Comparison of ENCODE assay signal across 20 mouse cellular contexts in the genomic region with DNA sequence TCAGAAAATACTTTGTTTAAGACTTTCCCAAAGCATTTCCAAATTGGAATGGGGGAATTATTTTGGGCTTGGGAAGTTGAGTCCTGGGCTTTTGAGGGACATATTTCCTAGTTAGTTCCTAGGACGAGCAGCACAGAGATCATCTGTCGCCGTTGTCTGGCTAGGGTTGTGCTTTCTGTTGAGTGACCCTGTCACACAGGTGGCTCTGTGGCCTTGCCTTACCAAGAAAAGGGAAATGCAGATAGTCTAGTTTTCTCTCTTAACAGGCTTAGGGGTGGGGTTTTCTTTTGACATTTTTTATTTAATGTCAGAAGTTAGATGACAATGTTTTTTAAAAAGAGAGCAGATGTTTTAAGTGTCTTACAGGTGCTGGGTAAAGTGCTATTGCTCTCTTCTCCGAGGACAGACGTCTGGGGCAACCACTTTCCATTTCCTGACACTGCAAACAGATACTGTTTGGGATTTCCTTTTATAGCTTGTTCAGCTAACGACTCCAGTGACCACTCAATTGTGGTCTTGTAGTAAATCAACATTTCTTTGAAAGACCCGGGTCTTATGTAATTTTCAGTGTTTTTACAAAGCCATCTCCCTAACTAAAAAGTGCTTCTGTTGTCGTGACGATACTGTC.
A peak's percentile ranks its signal among the peaks of the same experiment; 100 is the strongest.
DNase-seq lines count a peak whose midpoint lies in the region; ATAC-seq and TF ChIP-seq lines count a peak whose summit lies in the region.
"Had no signal": no experiment of that assay in that cellular context is flagged by ENCODE, and none has a peak within 500 bp of the region (broad histone marks: within the 10 kb centered on the region; RNA-seq: fewer than 3 reads in every experiment).

No protein-coding gene starts in this region.

- no peaks in the 10 kb centered on the region for H3K36me3 ChIP-seq in liver, postnatal 0 days (replicated peaks; ENCODE audit: insufficient read depth, low read length)
- H3K36me3 ChIP-seq in liver, embryonic 12.5 days, result no peaks in the 10 kb centered on the region
- no peaks in the 10 kb centered on the region for H3K36me3 ChIP-seq in thymus, adult 2 months (ENCODE audit: control insufficient read depth, insufficient read depth, low read length)
- H3K36me3 ChIP-seq: embryonic facial prominence, embryonic 13.5 days; hindbrain, embryonic 13.5 days had no signal

- DNase-seq in liver, postnatal 0 days, result no peak
- no peak for DNase-seq in thymus, adult 2 months
- DNase-seq in thymus, postnatal 36 days, result no peak
- peak; percentile 17 for DNase-seq in thymus, postnatal 25 days
- no peak for DNase-seq in adrenal gland, postnatal 10 days
- no peak for DNase-seq in c-Kit-positive CD71-positive TER-119-positive erythroid progenitor cells, embryonic 14.5 days (ENCODE audit: low spot score)
- DNase-seq: adrenal gland, adult 8-10 months; cerebellum, adult 11-12 months; cerebellum, adult 9-10 months; cerebellum, postnatal 25 days; forebrain, postnatal 0 days; gastrocnemius, postnatal 14 days; heart, postnatal 4 days had no signal

- no peak for ATAC-seq in liver, postnatal 0 days
- ATAC-seq in liver, embryonic 12.5 days, result no peak
- ATAC-seq in hematopoietic stem cell, adult 5-6 weeks (replicated peaks in 1 of 2; ENCODE audit: insufficient read depth in 1 of 2, low FRiP score in 2 of 2, low TSS enrichment in 1 of 2, low read depth in 1 of 2, poor library complexity in 2 of 2, severe bottlenecking in 2 of 2), result peak; percentile 82 to 87
- ATAC-seq: forebrain, embryonic 13.5 days; forebrain, postnatal 0 days; hindbrain, postnatal 0 days had no signal

- H3K9ac ChIP-seq in liver, postnatal 0 days (replicated peaks), result no peak overlapping the region
- no peak overlapping the region for H3K9ac ChIP-seq in liver, embryonic 12.5 days
- H3K9ac ChIP-seq: embryonic facial prominence, embryonic 13.5 days; forebrain, embryonic 13.5 days; forebrain, postnatal 0 days; heart, embryonic 13.5 days; hindbrain, embryonic 13.5 days had no signal

- no peaks in the 10 kb centered on the region for H3K27me3 ChIP-seq in liver, postnatal 0 days (ENCODE audit: insufficient read depth, low read length)
- no peaks in the 10 kb centered on the region for H3K27me3 ChIP-seq in liver, embryonic 12.5 days (replicated peaks)
- no peaks in the 10 kb centered on the region for H3K27me3 ChIP-seq in thymus, adult 2 months (ENCODE audit: control insufficient read depth, insufficient read depth, low read length)
- H3K27me3 ChIP-seq: embryonic facial prominence, embryonic 13.5 days; forebrain, embryonic 13.5 days; heart, embryonic 13.5 days; hindbrain, embryonic 13.5 days had no signal

- no peak overlapping the region for H3K4me3 ChIP-seq in liver, postnatal 0 days (ENCODE audit: low read depth, low read length)
- H3K4me3 ChIP-seq in liver, embryonic 12.5 days, result no peak overlapping the region
- H3K4me3 ChIP-seq in thymus, adult 2 months (ENCODE audit: control insufficient read depth, insufficient read depth, low read length), result no peak overlapping the region
- H3K4me3 ChIP-seq: embryonic facial prominence, embryonic 13.5 days; forebrain, embryonic 13.5 days; heart, embryonic 13.5 days; hindbrain, embryonic 13.5 days had no signal

- 15% methylated on average over 9 of the region's 9 CpGs for WGBS in liver, postnatal 0 days (ENCODE audit: insufficient replicate concordance)
- WGBS in liver, embryonic 12.5 days (ENCODE audit: insufficient replicate concordance), result 27% methylated on average over 9 of the region's 9 CpGs
- 7% methylated on average over 9 of the region's 9 CpGs for WGBS in thymus, adult 2 months

- H3K4me2 ChIP-seq in liver, postnatal 0 days (ENCODE audit: low read depth, low read length), result no peak overlapping the region
- no peak overlapping the region for H3K4me2 ChIP-seq in liver, embryonic 12.5 days
- H3K4me2 ChIP-seq: embryonic facial prominence, embryonic 13.5 days; forebrain, embryonic 13.5 days; heart, embryonic 13.5 days; hindbrain, embryonic 13.5 days had no signal

- TF ChIP-seq POLR2A in thymus, adult 2 months (IDR thresholded peaks at IDR 0.05; ENCODE audit: control insufficient read depth, extremely low read depth, insufficient read depth, low read length, poor library complexity), result no peak

- TF ChIP-seq CTCF in liver, postnatal 0 days (IDR thresholded peaks at IDR 0.05; ENCODE audit: low read depth), result no peak
- no peak for TF ChIP-seq CTCF in thymus, adult 2 months (IDR thresholded peaks at IDR 0.05; ENCODE audit: borderline replicate concordance, control insufficient read depth, extremely low read depth, insufficient read depth, low read length, poor library complexity)

- H3K4me1 ChIP-seq in liver, postnatal 0 days (ENCODE audit: insufficient read depth), result no peaks in the 10 kb centered on the region
- H3K4me1 ChIP-seq in liver, embryonic 12.5 days, result no peaks in the 10 kb centered on the region
- H3K4me1 ChIP-seq in thymus, adult 2 months (replicated peaks; ENCODE audit: control insufficient read depth, insufficient read depth, low read length), result peaks cover 8% of the 10 kb centered on the region
- H3K4me1 ChIP-seq: embryonic facial prominence, embryonic 13.5 days had no signal

- 0 out of 2 replicates have a peak, but pooled peaks have one; percentile 10 for TF ChIP-seq EP300 in liver, postnatal 0 days (IDR thresholded peaks at IDR 0.05; ENCODE audit: low read depth)

- H3K27ac ChIP-seq in liver, postnatal 0 days (ENCODE audit: low read depth), result no peak overlapping the region
- no peak overlapping the region for H3K27ac ChIP-seq in liver, embryonic 12.5 days
- peak overlapping the region; percentile 73 for H3K27ac ChIP-seq in thymus, adult 2 months (ENCODE audit: control insufficient read depth, insufficient read depth, low read length)
- H3K27ac ChIP-seq: embryonic facial prominence, embryonic 13.5 days; forebrain, embryonic 13.5 days; heart, embryonic 13.5 days; hindbrain, embryonic 13.5 days; hindbrain, postnatal 0 days had no signal

- H3K9me3 ChIP-seq in liver, postnatal 0 days (ENCODE audit: low read length), result no peaks in the 10 kb centered on the region
- no peaks in the 10 kb centered on the region for H3K9me3 ChIP-seq in liver, embryonic 12.5 days (replicated peaks)
- H3K9me3 ChIP-seq: embryonic facial prominence, embryonic 13.5 days; forebrain, embryonic 13.5 days; heart, embryonic 13.5 days; hindbrain, embryonic 13.5 days had no signal

Comparison
In these comparisons a context has a peak if more than half of its experiments do, and no peak if none do; other contexts are left out.
1. ATAC-seq: peak in hematopoietic stem cell, adult 5-6 weeks (2 of 2); none in liver, postnatal 0 days (single experiment) and liver, embryonic 12.5 days (single experiment).